8 mouse cellular contexts compared by ENCODE assay signal in genomic region chr11:68902367-68902766, GRCm38 (mm10). TPM values are rescaled to one million over a fixed set of nuclear protein-coding genes. Genes with fewer than 3 reads are reported as not detected.
DNase-seq lines count a peak whose midpoint lies in the region; ATAC-seq lines count a peak whose summit lies in the region.
"Had no signal": no experiment of that assay in that cellular context is flagged by ENCODE, and none has a peak within 500 bp of the region (broad histone marks: within the 10 kb centered on the region; RNA-seq: fewer than 3 reads in every experiment).

No protein-coding gene starts in this region.

- peak overlapping the region; percentile 95 for H3K4me3 ChIP-seq in neural tube, embryonic 11.5 days (ENCODE audit: low read depth, low read length)
- peak overlapping the region; percentile 87 for H3K4me3 ChIP-seq in forebrain, embryonic 12.5 days (replicated peaks)
- H3K4me3 ChIP-seq in limb, embryonic 15.5 days: peak overlapping the region; percentile 80
- H3K4me3 ChIP-seq in stomach, embryonic 16.5 days (replicated peaks; ENCODE audit: low read length): peak overlapping the region; percentile 99

- peaks cover 15% of the 10 kb centered on the region for H3K36me3 ChIP-seq in neural tube, embryonic 11.5 days (ENCODE audit: control insufficient read depth, insufficient read depth, low read length)
- peaks cover 46% of the 10 kb centered on the region for H3K36me3 ChIP-seq in forebrain, embryonic 12.5 days (replicated peaks)
- peaks cover 40% of the 10 kb centered on the region for H3K36me3 ChIP-seq in limb, embryonic 15.5 days
- H3K36me3 ChIP-seq in stomach, embryonic 16.5 days (ENCODE audit: control insufficient read depth, insufficient read depth, low read length): peaks cover 21% of the 10 kb centered on the region

- 3% methylated on average over 11 of the region's 11 CpGs for WGBS in neural tube, embryonic 11.5 days
- WGBS in forebrain, embryonic 12.5 days: 7% methylated on average over 11 of the region's 11 CpGs
- 3% methylated on average over 11 of the region's 11 CpGs for WGBS in limb, embryonic 15.5 days
- under 1% methylated on average over 11 of the region's 11 CpGs for WGBS in stomach, embryonic 16.5 days

- H3K27ac ChIP-seq in neural tube, embryonic 11.5 days (ENCODE audit: low read depth, low read length): no peak overlapping the region
- H3K27ac ChIP-seq in forebrain, embryonic 12.5 days: no peak overlapping the region
- no peak overlapping the region for H3K27ac ChIP-seq in limb, embryonic 15.5 days
- H3K27ac ChIP-seq in stomach, embryonic 16.5 days (ENCODE audit: low read length): no peak overlapping the region

- peak overlapping the region; percentile 99 for H3K9ac ChIP-seq in neural tube, embryonic 11.5 days (ENCODE audit: low read length)
- peak overlapping the region; percentile 98 for H3K9ac ChIP-seq in forebrain, embryonic 12.5 days
- peak overlapping the region; percentile 95 for H3K9ac ChIP-seq in limb, embryonic 15.5 days
- peak overlapping the region; percentile 99 for H3K9ac ChIP-seq in stomach, embryonic 16.5 days (ENCODE audit: low read length)

- ATAC-seq in neural tube, embryonic 11.5 days (ENCODE audit: insufficient read depth, low FRiP score, low TSS enrichment): no peak
- ATAC-seq in forebrain, embryonic 12.5 days (ENCODE audit: low FRiP score): no peak
- ATAC-seq in limb, embryonic 15.5 days (ENCODE audit: insufficient number of reproducible peaks, low FRiP score, low TSS enrichment, low read depth): no peak
- no peak for ATAC-seq in stomach, embryonic 16.5 days (ENCODE audit: insufficient read depth, low FRiP score)
- no peak for ATAC-seq in megakaryocyte progenitor cell, adult 5-6 weeks (replicated peaks; ENCODE audit: poor library complexity)

- H3K9me3 ChIP-seq in neural tube, embryonic 11.5 days (ENCODE audit: control insufficient read depth, low read length): no peaks in the 10 kb centered on the region
- H3K9me3 ChIP-seq in forebrain, embryonic 12.5 days: no peaks in the 10 kb centered on the region
- H3K9me3 ChIP-seq in limb, embryonic 15.5 days: no peaks in the 10 kb centered on the region
- H3K9me3 ChIP-seq in stomach, embryonic 16.5 days (replicated peaks; ENCODE audit: control insufficient read depth, low read length): no peaks in the 10 kb centered on the region

- peaks cover 5% of the 10 kb centered on the region for H3K4me1 ChIP-seq in neural tube, embryonic 11.5 days (ENCODE audit: control insufficient read depth, insufficient read depth, low read length)
- H3K4me1 ChIP-seq in forebrain, embryonic 12.5 days: peaks cover 11% of the 10 kb centered on the region
- peaks cover 20% of the 10 kb centered on the region for H3K4me1 ChIP-seq in limb, embryonic 15.5 days
- peaks cover 4% of the 10 kb centered on the region for H3K4me1 ChIP-seq in stomach, embryonic 16.5 days (ENCODE audit: control insufficient read depth, insufficient read depth, low read length)

- no peak for DNase-seq in neural tube, embryonic 11.5 days (ENCODE audit: low spot score)
- no peak for DNase-seq in neural tube, embryonic 10.5 days (ENCODE audit: extremely low spot score, low spot score)
- no peak for DNase-seq in adrenal gland, postnatal 10 days

- peak overlapping the region; percentile 79 for H3K4me2 ChIP-seq in neural tube, embryonic 11.5 days (ENCODE audit: low read depth)
- peak overlapping the region; percentile 70 for H3K4me2 ChIP-seq in forebrain, embryonic 12.5 days
- H3K4me2 ChIP-seq in limb, embryonic 15.5 days: peak overlapping the region; percentile 49
- H3K4me2 ChIP-seq in stomach, embryonic 16.5 days (ENCODE audit: low read depth, low read length): peak overlapping the region; percentile 65

- no peaks in the 10 kb centered on the region for H3K27me3 ChIP-seq in neural tube, embryonic 11.5 days (ENCODE audit: control insufficient read depth, insufficient read depth, low read length)
- peaks cover 6% of the 10 kb centered on the region; the same call in 1 of the 2 replicates for H3K27me3 ChIP-seq in forebrain, embryonic 12.5 days
- H3K27me3 ChIP-seq in limb, embryonic 15.5 days: peaks cover 5% of the 10 kb centered on the region; the same call in 1 of the 2 replicates
- H3K27me3 ChIP-seq in stomach, embryonic 16.5 days (ENCODE audit: control insufficient read depth, insufficient read depth, low read length): no peaks in the 10 kb centered on the region

RNA-seq across cellular contexts. Expression of gene Rpl26, which starts 1.0 kb away (rescaled TPM):
- polyA plus RNA-seq in neural tube, embryonic 11.5 days (2014; fragmentation: Nextera tagmentation; extraction: Ambion mirVana): 822 and 906 TPM in 2 replicates
- polyA plus RNA-seq in forebrain, embryonic 12.5 days (2016; fragmentation: Nextera tagmentation; extraction: Ambion mirVana): 781 and 837 TPM in 2 replicates
- polyA plus RNA-seq in limb, embryonic 15.5 days (2015; fragmentation: Nextera tagmentation; extraction: Ambion mirVana): 838 and 986 TPM in 2 replicates
- polyA plus RNA-seq in stomach, embryonic 16.5 days (2015; fragmentation: Nextera tagmentation; extraction: Ambion mirVana): 885 and 932 TPM in 2 replicates
- total RNA-seq in megakaryocyte progenitor cell, adult 5-6 weeks (2015): 3,945 and 4,034 TPM in 2 replicates
- total RNA-seq in megakaryocyte progenitor cell, adult 5-6 weeks (2017): 6,407 and 6,432 TPM in 2 replicates
- total RNA-seq in adrenal gland, postnatal 10 days (2021): 1,000 to 10,000 TPM; 1,288 to 1,295 TPM

RNA-seq across cellular contexts. Expression of gene Rnf222, which starts 14.0 kb away (rescaled TPM):
- polyA plus RNA-seq in neural tube, embryonic 11.5 days (2014; fragmentation: Nextera tagmentation; extraction: Ambion mirVana): 0.08 TPM in 1 of 2 replicates, not detected in the other
- 0.06 TPM in 1 of 2 replicates, not detected in the other for polyA plus RNA-seq in forebrain, embryonic 12.5 days (2016; fragmentation: Nextera tagmentation; extraction: Ambion mirVana)
- 4.2 and 5.1 TPM in 2 replicates for polyA plus RNA-seq in limb, embryonic 15.5 days (2015; fragmentation: Nextera tagmentation; extraction: Ambion mirVana)
- 1.7 and 2.9 TPM in 2 replicates for polyA plus RNA-seq in stomach, embryonic 16.5 days (2015; fragmentation: Nextera tagmentation; extraction: Ambion mirVana)
- not detected in 2 replicates for total RNA-seq in megakaryocyte progenitor cell, adult 5-6 weeks (2015)
- total RNA-seq in megakaryocyte progenitor cell, adult 5-6 weeks (2017): not detected in 2 replicates
- under 1 TPM; 0.09 to 0.12 TPM for total RNA-seq in adrenal gland, postnatal 10 days (2021)
- total RNA-seq: left cerebral cortex, postnatal 14 days had no signal

RNA-seq across cellular contexts. Expression of gene Odf4, which starts 24.5 kb away (rescaled TPM):
- not detected in 2 replicates for polyA plus RNA-seq in neural tube, embryonic 11.5 days (2014; fragmentation: Nextera tagmentation; extraction: Ambion mirVana)
- 0.18 and 0.54 TPM in 2 replicates for polyA plus RNA-seq in forebrain, embryonic 12.5 days (2016; fragmentation: Nextera tagmentation; extraction: Ambion mirVana)
- not detected in 2 replicates for polyA plus RNA-seq in limb, embryonic 15.5 days (2015; fragmentation: Nextera tagmentation; extraction: Ambion mirVana)
- 0.30 TPM in 1 of 2 replicates, not detected in the other for polyA plus RNA-seq in stomach, embryonic 16.5 days (2015; fragmentation: Nextera tagmentation; extraction: Ambion mirVana)
- total RNA-seq in megakaryocyte progenitor cell, adult 5-6 weeks (2015): not detected in 2 replicates
- total RNA-seq in megakaryocyte progenitor cell, adult 5-6 weeks (2017): not detected in 2 replicates
- under 1 TPM; 0.27 to 0.60 TPM for total RNA-seq in adrenal gland, postnatal 10 days (2021)

RNA-seq across cellular contexts. Expression of gene Ndel1, which starts 30.7 kb away (rescaled TPM):
- polyA plus RNA-seq in neural tube, embryonic 11.5 days (2014; fragmentation: Nextera tagmentation; extraction: Ambion mirVana): 61.6 and 62.9 TPM in 2 replicates
- polyA plus RNA-seq in forebrain, embryonic 12.5 days (2016; fragmentation: Nextera tagmentation; extraction: Ambion mirVana): 58.3 and 61.3 TPM in 2 replicates
- polyA plus RNA-seq in limb, embryonic 15.5 days (2015; fragmentation: Nextera tagmentation; extraction: Ambion mirVana): 124 and 128 TPM in 2 replicates
- 82.4 and 83.5 TPM in 2 replicates for polyA plus RNA-seq in stomach, embryonic 16.5 days (2015; fragmentation: Nextera tagmentation; extraction: Ambion mirVana)
- 26.2 and 28.0 TPM in 2 replicates for total RNA-seq in megakaryocyte progenitor cell, adult 5-6 weeks (2015)
- 35.9 and 40.5 TPM in 2 replicates for total RNA-seq in megakaryocyte progenitor cell, adult 5-6 weeks (2017)
- total RNA-seq in adrenal gland, postnatal 10 days (2021): 10 to 100 TPM; 57.2 to 72.8 TPM

RNA-seq across cellular contexts. Expression of gene Arhgef15, which starts 54.9 kb away (rescaled TPM):
- polyA plus RNA-seq in neural tube, embryonic 11.5 days (2014; fragmentation: Nextera tagmentation; extraction: Ambion mirVana): 6.8 and 6.9 TPM in 2 replicates
- polyA plus RNA-seq in forebrain, embryonic 12.5 days (2016; fragmentation: Nextera tagmentation; extraction: Ambion mirVana): 5.6 and 6.4 TPM in 2 replicates
- 7.8 and 8.8 TPM in 2 replicates for polyA plus RNA-seq in limb, embryonic 15.5 days (2015; fragmentation: Nextera tagmentation; extraction: Ambion mirVana)
- polyA plus RNA-seq in stomach, embryonic 16.5 days (2015; fragmentation: Nextera tagmentation; extraction: Ambion mirVana): 9.6 and 10.3 TPM in 2 replicates
- total RNA-seq in megakaryocyte progenitor cell, adult 5-6 weeks (2015): not detected in 2 replicates
- total RNA-seq in megakaryocyte progenitor cell, adult 5-6 weeks (2017): 0.04 and 0.98 TPM in 2 replicates
- 10 to 100 TPM; 25.4 to 35.9 TPM for total RNA-seq in adrenal gland, postnatal 10 days (2021)
